Mouse (Mus musculus): ENCODE measurements around the gene 9930021J03Rik.

Gene 9930021J03Rik

GRCm38 (mm10) chr19:29805101-29805916 is 480 bp downstream of the 9930021J03Rik start:
- DNase-seq (ENCODE audit: extremely low spot score) = peak; percentile 78

- no peak for DNase-seq (ENCODE audit: extremely low spot score)
These were observed 1.8 kb downstream of the 9930021J03Rik start for GRCm38 (mm10) chr19:29803946-29804345.

- no peak for DNase-seq (ENCODE audit: extremely low spot score)
These were observed 8.4 kb downstream of the 9930021J03Rik start for GRCm38 (mm10) chr19:29797371-29797770.

GRCm38 (mm10) chr19:29787997-29788396 is 17.8 kb downstream of the 9930021J03Rik start:
- DNase-seq (ENCODE audit: extremely low spot score) = no peak

- DNase-seq (ENCODE audit: extremely low spot score) = no peak
These were observed 22.9 kb downstream of the 9930021J03Rik start for GRCm38 (mm10) chr19:29782914-29783313.

- DNase-seq (ENCODE audit: extremely low spot score) = no peak
These were observed 51.9 kb downstream of the 9930021J03Rik start for GRCm38 (mm10) chr19:29753939-29754338.

- no peak for DNase-seq (ENCODE audit: extremely low spot score)
These were observed 54.8 kb downstream of the 9930021J03Rik start for GRCm38 (mm10) chr19:29750994-29751393.

- no peak for DNase-seq (ENCODE audit: extremely low spot score)
These were observed 62.3 kb downstream of the 9930021J03Rik start for GRCm38 (mm10) chr19:29743531-29743930.

- DNase-seq (ENCODE audit: extremely low spot score) = no peak
These were observed 65.1 kb downstream of the 9930021J03Rik start for GRCm38 (mm10) chr19:29740661-29741060.

GRCm38 (mm10) chr19:29739608-29740007 is 66.2 kb downstream of the 9930021J03Rik start:
- no peak for DNase-seq (ENCODE audit: extremely low spot score)

- no peak for DNase-seq (ENCODE audit: extremely low spot score)
These were observed 70.4 kb downstream of the 9930021J03Rik start for GRCm38 (mm10) chr19:29735421-29735820.

GRCm38 (mm10) chr19:29718476-29718875 is 87.3 kb downstream of the 9930021J03Rik start:
- no peak for DNase-seq (ENCODE audit: extremely low spot score)

GRCm38 (mm10) chr19:29717854-29718253 is 87.9 kb downstream of the 9930021J03Rik start:
- no peak for DNase-seq (ENCODE audit: extremely low spot score)

- DNase-seq (ENCODE audit: extremely low spot score) = no peak
These were observed 92.3 kb downstream of the 9930021J03Rik start for GRCm38 (mm10) chr19:29713451-29713850.

GRCm38 (mm10) chr19:29709461-29709860 is 96.3 kb downstream of the 9930021J03Rik start:
- no peak for DNase-seq (ENCODE audit: extremely low spot score)

- DNase-seq (ENCODE audit: extremely low spot score) = no peak
These were observed 97.3 kb downstream of the 9930021J03Rik start for GRCm38 (mm10) chr19:29708461-29708860.

- DNase-seq (ENCODE audit: extremely low spot score) = no peak
These were observed 97.8 kb downstream of the 9930021J03Rik start for GRCm38 (mm10) chr19:29708003-29708402.

GRCm38 (mm10) chr19:29707314-29707898 is 98.4 kb downstream of the 9930021J03Rik start:
- no peak for DNase-seq (ENCODE audit: extremely low spot score)

GRCm38 (mm10) chr19:29704436-29704835 is 101.4 kb downstream of the 9930021J03Rik start:
- no peak for DNase-seq (ENCODE audit: extremely low spot score)

- DNase-seq (ENCODE audit: extremely low spot score) = no peak
These were observed 104.1 kb downstream of the 9930021J03Rik start for GRCm38 (mm10) chr19:29701707-29702106.

- no peak for DNase-seq (ENCODE audit: extremely low spot score)
These were observed 108.4 kb downstream of the 9930021J03Rik start, which contains the start of gene Mlana for GRCm38 (mm10) chr19:29697245-29697874. Gene Mlana, plus strand, starts transcription at chr19:29697824.

GRCm38 (mm10) chr19:29696840-29697239 is 108.9 kb downstream of the 9930021J03Rik start:
- no peak for DNase-seq (ENCODE audit: extremely low spot score)

- no peak for DNase-seq (ENCODE audit: extremely low spot score)
These were observed 109.5 kb downstream of the 9930021J03Rik start for GRCm38 (mm10) chr19:29696309-29696708.
